Mouse (Mus musculus) heart, postnatal 36 days (tissue): Measurements from ENCODE around the gene Gm44790. TPM values are rescaled to one million over a fixed set of nuclear protein-coding genes. Genes with fewer than 3 reads are reported as not detected.
"Not testable (repeated sequence)": the region's sequence is repeated elsewhere in the genome, so short reads cannot be mapped to it uniquely, and the experiment has no call there.

Experiments used
- DNase-seq, 2 experiments: peaks; one replicate each; pipeline ENCODE4 v3.0.0; 2021 to 2022
- intact Hi-C: fragments of 180-260 bp; cut with DNase I; formaldehyde crosslinking; loops from one replicate; pipeline ENCODE4 v1.15.1; 2025
- total RNA-seq, 2 experiments: library from RNA; stranded (reverse); gene quantifications; 2 replicates each; pipeline ENCODE4 v1.2.3; 2021

Gene Gm44790
- total RNA-seq, 2 experiments from 2014 or later: not detected

- peak; percentile 100 for DNase-seq
- intact Hi-C loops: loop anchor here (1.0 to 2.0 kb wide), 2 partner anchors 24 to 54 kb away; partner anchors contain the start of gene Pcbp1
Measured at GRCm38 (mm10) chr6:86472100-86472955, 45.9 kb downstream of the Gm44790 start.

GRCm38 (mm10) chr6:86473077-86473476 is 46.6 kb downstream of the Gm44790 start:
- peak in 1 of 2 experiments; percentile 34 for DNase-seq
- intact Hi-C loops: loop anchor here (2.0 kb wide), 1 partner anchor 24 kb away; no protein-coding TSS in a partner anchor

GRCm38 (mm10) chr6:86474072-86474471 is 47.6 kb downstream of the Gm44790 start:
- no peak for DNase-seq
- intact Hi-C loops: no loop called here

- intact Hi-C loops: no loop called here
- DNase-seq: no peak
Measured at GRCm38 (mm10) chr6:86474646-86475181, 48.3 kb downstream of the Gm44790 start.

GRCm38 (mm10) chr6:86475462-86476167 is 49.2 kb downstream of the Gm44790 start:
- DNase-seq: peak in 1 of 2 experiments; percentile 69
- intact Hi-C loops: no loop called here

GRCm38 (mm10) chr6:86476931-86477330 is 50.5 kb downstream of the Gm44790 start:
- no peak for DNase-seq
- intact Hi-C loops: no loop called here

GRCm38 (mm10) chr6:86479311-86479710 is 52.9 kb downstream of the Gm44790 start:
- no peak for DNase-seq
- intact Hi-C loops: no loop called here

- intact Hi-C loops: no loop called here
- no peak for DNase-seq
Measured at GRCm38 (mm10) chr6:86479816-86480188, 53.3 kb downstream of the Gm44790 start.

- DNase-seq: peak; percentile 56 to 75
- intact Hi-C loops: no loop called here
Measured at GRCm38 (mm10) chr6:86480189-86480831, 53.9 kb downstream of the Gm44790 start.

GRCm38 (mm10) chr6:86481871-86482270 is 55.4 kb downstream of the Gm44790 start:
- no peak for DNase-seq
- intact Hi-C loops: no loop called here

GRCm38 (mm10) chr6:86485943-86486640 is 59.6 kb downstream of the Gm44790 start:
- intact Hi-C loops: no loop called here
- no peak for DNase-seq

GRCm38 (mm10) chr6:86487358-86488148 is 61.1 kb downstream of the Gm44790 start:
- intact Hi-C loops: no loop called here
- peak; percentile 81 to 84 for DNase-seq

- intact Hi-C loops: no loop called here
- DNase-seq: peak in 1 of 2 experiments; percentile 59
Measured at GRCm38 (mm10) chr6:86488149-86488485, 61.7 kb downstream of the Gm44790 start.

GRCm38 (mm10) chr6:86489945-86490344 is 63.5 kb downstream of the Gm44790 start:
- intact Hi-C loops: no loop called here
- DNase-seq: no peak

GRCm38 (mm10) chr6:86490413-86490812 is 64.0 kb downstream of the Gm44790 start:
- intact Hi-C loops, DNase-seq: not testable (repeated sequence)

GRCm38 (mm10) chr6:86493469-86494263 is 67.2 kb downstream of the Gm44790 start:
- intact Hi-C loops: loop anchor here (2.0 kb wide), 1 partner anchor 31 kb away; no protein-coding TSS in a partner anchor

GRCm38 (mm10) chr6:86494767-86495166 is 68.3 kb downstream of the Gm44790 start:
- intact Hi-C loops: loop anchor here (2.0 kb wide), 1 partner anchor 30 kb away; no protein-coding TSS in a partner anchor

More at GRCm38 (mm10) chr6:86493469-86494263, 67.2 kb downstream of the Gm44790 start:
- DNase-seq: no peak

More at GRCm38 (mm10) chr6:86494767-86495166, 68.3 kb downstream of the Gm44790 start:
- DNase-seq: no peak
